Mouse (Mus musculus): ENCODE measurements around the gene Plin3.

- no peak for TF ChIP-seq EP300 (IDR thresholded peaks at IDR 0.05; ENCODE audit: low read depth)
- no peak for TF ChIP-seq CTCF (IDR thresholded peaks at IDR 0.05; ENCODE audit: low read depth)
Measured at GRCm38 (mm10) chr17:56288866-56289265, 3.8 kb downstream of the Plin3 start.

Data from liver, postnatal 0 days (tissue).